Mouse (Mus musculus): ENCODE results near the gene Tecta.

DNA sequence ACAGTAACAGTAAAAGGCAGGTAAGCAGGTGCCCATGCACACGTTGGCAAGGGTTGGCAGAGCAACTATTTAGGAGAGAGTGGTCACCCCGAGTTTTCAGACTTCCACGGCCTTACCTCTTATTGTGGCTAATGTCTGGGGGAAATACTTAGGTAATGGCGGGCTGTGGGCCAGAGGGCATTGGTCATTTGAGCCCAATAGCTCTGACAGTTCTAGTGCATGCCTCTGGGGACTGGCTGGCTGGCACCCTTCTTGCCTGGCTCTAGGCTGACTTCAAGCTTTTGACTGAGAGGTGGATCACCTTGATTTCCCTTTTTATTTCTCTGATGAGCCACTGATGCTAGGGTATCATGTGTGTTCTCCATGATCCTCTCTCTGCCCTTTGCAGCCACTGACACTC, 21.7 kb downstream of the Tecta start:
- no peak for TF ChIP-seq CTCF (IDR thresholded peaks at IDR 0.05; ENCODE audit: low read depth, low read length)
- no peak for TF ChIP-seq TAL1 (conservative IDR thresholded peaks at IDR 0.05; ENCODE audit: low read depth, low read length)
- TF ChIP-seq GATA1 (IDR thresholded peaks at IDR 0.05; ENCODE audit: borderline replicate concordance, low read length), result no peak

All from G1E (cell line).